Mouse (Mus musculus) retina, postnatal 1 day (tissue): ENCODE data around the gene Pfkfb2.

Experiments
- DNase-seq: peaks from one replicate; pipeline ENCODE4 v3.0.0-alpha.2; 2012

Pfkfb2 gene

DNA sequence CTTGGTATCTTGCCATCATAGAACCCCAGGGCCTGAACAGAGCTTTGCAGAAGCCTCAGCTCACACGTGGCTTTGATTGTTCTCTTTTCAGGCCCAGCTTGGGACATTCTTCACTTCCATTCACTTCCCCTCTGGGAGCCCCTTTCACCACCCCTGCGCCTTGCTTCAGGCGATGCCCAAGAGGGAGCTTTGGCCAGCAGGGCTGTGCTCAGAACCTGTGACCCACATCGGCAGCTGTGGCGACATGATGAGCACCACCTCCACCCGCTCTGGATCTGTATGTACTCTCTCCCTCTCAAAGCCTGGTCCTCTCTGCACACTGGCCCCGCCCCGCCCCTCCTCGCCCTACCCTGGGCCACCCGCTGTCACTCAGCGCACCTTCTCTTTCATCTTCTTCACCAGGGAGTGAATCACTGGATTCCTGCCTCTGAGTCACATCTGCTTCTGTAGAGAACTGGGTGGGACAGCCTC, 8.4 kb upstream of the Pfkfb2 start:
- DNase-seq = peak; percentile 17

GRCm38 (mm10) chr1:130734852-130735251, 5.8 kb upstream of the Pfkfb2 start:
- DNase-seq = no peak

GRCm38 (mm10) chr1:130734452-130734851, 5.4 kb upstream of the Pfkfb2 start:
- DNase-seq = no peak

- DNase-seq = no peak
Measured at GRCm38 (mm10) chr1:130733671-130734070, 4.6 kb upstream of the Pfkfb2 start.

- DNase-seq = no peak
Measured at GRCm38 (mm10) chr1:130732706-130733658, 3.9 kb upstream of the Pfkfb2 start.

- DNase-seq = peak; percentile 30
Measured at GRCm38 (mm10) chr1:130731741-130732337, 2.8 kb upstream of the Pfkfb2 start, which contains the start of gene AA986860. Gene AA986860 (plus strand): TSS chr1:130731976.

GRCm38 (mm10) chr1:130728708-130729107, 345 bp downstream of the Pfkfb2 start:
- DNase-seq = no peak

- DNase-seq = no peak
Measured at GRCm38 (mm10) chr1:130728070-130728469, 983 bp downstream of the Pfkfb2 start.

DNA sequence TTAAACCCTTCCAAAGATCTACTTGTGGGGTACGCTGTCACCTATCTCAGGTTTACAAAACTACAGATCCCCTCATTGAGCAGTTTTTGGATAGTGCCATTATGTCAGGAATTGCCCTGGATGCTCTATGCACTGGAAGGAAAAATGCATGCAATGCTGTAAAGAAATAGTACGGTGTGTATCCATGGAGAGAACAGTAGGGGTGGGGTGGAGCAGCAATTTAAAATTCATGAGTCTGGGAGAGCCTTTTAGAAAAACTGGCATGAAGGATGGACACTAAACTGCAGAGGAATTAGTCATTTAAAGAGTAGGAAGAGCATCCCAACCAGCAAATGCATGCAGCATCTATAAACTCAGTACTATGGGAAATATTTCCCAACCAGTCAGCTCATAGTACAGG, 2.7 kb downstream of the Pfkfb2 start:
- no peak for DNase-seq

- DNase-seq = no peak
Measured at GRCm38 (mm10) chr1:130724206-130724605, 4.8 kb downstream of the Pfkfb2 start.

DNA sequence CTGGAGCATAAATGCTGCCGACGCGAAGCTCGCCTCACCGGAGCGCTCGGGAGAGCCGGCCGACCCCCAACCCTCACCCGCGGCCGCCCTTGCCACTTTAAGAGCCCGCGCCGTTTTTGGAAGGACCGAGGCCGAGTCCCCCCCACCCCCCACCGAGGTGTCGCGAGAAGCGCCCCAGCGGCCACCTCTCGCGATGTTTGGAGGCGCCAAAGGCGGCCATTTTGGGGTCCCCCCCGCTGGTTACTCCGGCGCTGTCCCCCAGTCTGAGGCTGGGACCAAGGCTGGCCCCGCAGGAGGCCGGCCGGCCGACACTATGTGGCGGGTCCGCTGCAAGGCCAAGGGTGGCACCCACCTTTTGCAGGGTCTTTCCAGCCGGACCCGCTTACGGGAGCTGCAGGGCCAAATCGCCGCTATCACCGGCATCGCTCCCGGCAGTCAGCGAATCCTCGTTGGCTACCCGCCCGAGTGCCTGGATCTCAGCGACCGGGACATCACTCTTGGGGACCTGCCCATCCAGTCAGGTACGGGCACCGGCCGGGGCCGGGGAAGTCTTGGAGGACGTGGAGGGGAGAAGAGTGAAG, 11.7 kb downstream of the Pfkfb2 start, which contains the start of gene Yod1:
Gene Yod1 (plus strand): TSS at position 37 of the 581 bp plus-strand sequence.
- DNase-seq = peak; percentile 96

GRCm38 (mm10) chr1:130716513-130717290, 12.4 kb downstream of the Pfkfb2 start:
- no peak for DNase-seq

- no peak for DNase-seq
Measured at GRCm38 (mm10) chr1:130716218-130716512, 12.9 kb downstream of the Pfkfb2 start.

- peak; percentile 96 for DNase-seq
Measured at GRCm38 (mm10) chr1:130715561-130716217, 13.4 kb downstream of the Pfkfb2 start, which contains the start of gene Gm29427. Gene Gm29427 (minus strand): TSS chr1:130715799.

GRCm38 (mm10) chr1:130714046-130714445, 15.0 kb downstream of the Pfkfb2 start:
- DNase-seq = no peak

DNA sequence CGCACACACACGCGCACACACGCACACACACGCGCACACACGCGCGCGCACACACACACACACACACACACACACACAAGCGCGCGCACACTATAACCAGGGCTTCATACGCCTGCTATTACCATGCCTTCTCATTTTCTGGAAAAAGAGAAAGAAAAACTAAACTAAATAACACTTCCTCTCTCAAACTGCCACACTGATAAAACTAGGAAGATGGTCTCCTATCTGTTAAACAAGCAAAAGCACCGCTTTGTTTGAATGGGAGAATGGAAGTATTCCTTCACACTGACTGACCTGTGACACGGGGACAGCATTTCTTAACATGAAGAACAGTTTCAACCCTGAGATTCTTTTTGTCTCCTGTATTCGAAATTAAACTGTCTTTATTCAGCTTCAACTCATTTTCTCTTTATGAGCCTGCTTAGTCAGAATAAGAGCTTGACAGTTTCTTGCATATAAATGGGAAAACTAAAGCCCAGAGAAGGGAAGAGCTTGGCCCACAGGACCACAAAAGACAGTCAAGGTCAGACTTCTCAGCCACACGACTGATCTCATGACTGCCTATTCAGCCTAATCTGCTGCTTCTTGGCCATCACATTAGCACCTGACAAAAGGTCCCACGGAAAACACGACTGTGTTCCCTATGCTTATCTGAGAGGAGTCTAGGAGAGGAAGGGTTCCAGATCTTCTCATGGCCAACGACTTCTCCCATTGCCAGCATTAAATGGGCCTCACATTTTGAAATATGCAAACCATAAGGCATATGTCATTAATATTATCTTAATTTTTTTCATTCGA, 18.6 kb downstream of the Pfkfb2 start:
- DNase-seq = no peak

GRCm38 (mm10) chr1:130703613-130704012, 25.4 kb downstream of the Pfkfb2 start:
- DNase-seq = no peak

DNA sequence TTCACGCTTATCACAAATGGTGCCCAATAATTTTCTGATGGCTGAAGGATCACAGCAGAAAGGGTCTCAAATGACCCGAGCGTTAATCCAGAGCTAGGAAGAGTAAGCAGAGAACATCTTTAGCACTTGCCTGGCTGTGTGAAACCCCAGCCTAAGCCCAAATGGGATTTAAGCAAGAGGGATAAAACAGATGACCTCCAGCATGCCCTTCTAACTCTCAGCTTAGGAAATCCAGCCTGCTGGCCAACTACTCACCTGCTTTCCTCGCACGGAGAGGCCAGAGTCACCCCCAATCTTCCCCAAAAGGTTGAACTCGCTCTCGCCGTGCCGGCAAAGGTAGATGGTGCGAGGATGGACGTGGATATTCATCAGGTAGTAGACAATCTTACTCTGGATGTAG, 27.1 kb downstream of the Pfkfb2 start:
- no peak for DNase-seq

- no peak for DNase-seq
Measured at GRCm38 (mm10) chr1:130699937-130700633, 29.0 kb downstream of the Pfkfb2 start.

- no peak for DNase-seq
Measured at GRCm38 (mm10) chr1:130698601-130699000, 30.5 kb downstream of the Pfkfb2 start.

GRCm38 (mm10) chr1:130683905-130684304, 45.1 kb downstream of the Pfkfb2 start:
- DNase-seq = no peak
